Mouse (Mus musculus) CH12.LX (cell line): ENCODE measurements around the gene Il5. TPM values are rescaled to one million over a fixed set of nuclear protein-coding genes. Genes with fewer than 3 reads are reported as not detected.

Experiments
- DNase-seq: peaks from one replicate; pipeline ENCODE4 v3.0.0-alpha.2; 2013; ENCODE audit errors: extremely low read depth
- H3K27ac ChIP-seq: 2 replicates; pipeline ENCODE4 v1.5.1; 2012; ENCODE audit warnings: low read depth, mild to moderate bottlenecking, control low read depth, moderate library complexity; ENCODE audit not compliant: insufficient read depth
- H3K27me3 ChIP-seq: replicated peaks from 2 replicates; pipeline ENCODE3; 2012; ENCODE audit warnings: inconsistent platforms
- H3K36me3 ChIP-seq, 2 experiments: replicated peaks in 1 of 2; 2 replicates each; pipeline versions ENCODE3 to v1.6.1; 2012; ENCODE audit warnings: inconsistent platforms in 1 of 2, low read length in 1 of 2, mild to moderate bottlenecking in 1 of 2, mixed read lengths in 1 of 2, moderate library complexity in 1 of 2; ENCODE audit not compliant: control insufficient read depth in 1 of 2, insufficient read depth in 1 of 2
- H3K4me1 ChIP-seq, 2 experiments: 2 replicates each; pipeline ENCODE4 v1.6.1; 2012; ENCODE audit warnings: inconsistent platforms in 1 of 2, moderate library complexity in 1 of 2; ENCODE audit not compliant: insufficient read depth in 2 of 2, control insufficient read depth in 1 of 2
- H3K4me2 ChIP-seq: 2 replicates; pipeline ENCODE4 v1.6.1; 2012; ENCODE audit warnings: low read depth, mild to moderate bottlenecking, control low read depth; ENCODE audit not compliant: poor library complexity, insufficient read depth, severe bottlenecking
- H3K4me3 ChIP-seq, 3 experiments: fragments of 150-350 bp in 1 of 3; sonication (generic) in 1 of 3; replicated peaks in 1 of 3; 2 replicates each; pipeline versions ENCODE3 to v1.5.1; 2011 to 2012; ENCODE audit warnings: low read depth in 2 of 3, low read length in 2 of 3, mild to moderate bottlenecking in 2 of 3, moderate library complexity in 2 of 3, control low read depth in 1 of 3, improper control_type of control experiment in 1 of 3, inconsistent platforms in 1 of 3, mixed read lengths in 1 of 3; ENCODE audit not compliant: poor library complexity in 1 of 3
- H3K79me2 ChIP-seq: replicated peaks from 2 replicates; pipeline ENCODE4 v1.6.1; 2012; ENCODE audit warnings: mild to moderate bottlenecking, moderate library complexity; ENCODE audit not compliant: control insufficient read depth, poor library complexity, insufficient read depth, severe bottlenecking; ENCODE audit errors: extremely low read depth
- H3K9ac ChIP-seq: 2 replicates; pipeline ENCODE4 v1.6.1; 2012; ENCODE audit warnings: low read depth, mild to moderate bottlenecking, control low read depth, moderate library complexity; ENCODE audit not compliant: insufficient read depth
- H3K9me3 ChIP-seq: replicated peaks from 2 replicates; pipeline ENCODE3; 2012; ENCODE audit warnings: low read length, inconsistent platforms, mixed read lengths
- BHLHE40 ChIP-seq: IDR thresholded peaks from 2 replicates; pipeline ENCODE4 v1.6.1; 2011; ENCODE audit warnings: mild to moderate bottlenecking, low read depth, low read length, improper control_type of control experiment
- CHD1 ChIP-seq: IDR thresholded peaks from 2 replicates; pipeline ENCODE4 v1.6.1; 2012; ENCODE audit warnings: low read depth, low read length, improper control_type of control experiment, inconsistent platforms
- CHD2 ChIP-seq: IDR thresholded peaks from 2 replicates; pipeline ENCODE4 v1.6.1; 2011; ENCODE audit warnings: low read length, improper control_type of control experiment
- CTCF ChIP-seq, 2 experiments: IDR thresholded peaks in 1 of 2; conservative IDR thresholded peaks in 1 of 2; 2 replicates each; pipeline ENCODE4 v1.5.1; 2011 to 2012; ENCODE audit warnings: low read depth in 2 of 2, low read length in 2 of 2, improper control_type of control experiment in 1 of 2, inconsistent platforms in 1 of 2, mild to moderate bottlenecking in 1 of 2, moderate library complexity in 1 of 2
- ELF1 ChIP-seq: IDR thresholded peaks from 2 replicates; pipeline ENCODE4 v1.6.1; 2014; ENCODE audit warnings: low read depth, mild to moderate bottlenecking, inconsistent platforms, low read length, improper control_type of control experiment
- EP300 ChIP-seq: IDR thresholded peaks from 2 replicates; pipeline ENCODE4 v1.6.1; 2011; ENCODE audit warnings: low read length, improper control_type of control experiment
- GABPA ChIP-seq: IDR thresholded peaks from 2 replicates; pipeline ENCODE4 v1.6.1; 2012; ENCODE audit warnings: low read depth, low read length, improper control_type of control experiment, inconsistent platforms; ENCODE audit not compliant: insufficient replicate concordance
- IRF4 ChIP-seq: IDR thresholded peaks from 2 replicates; pipeline ENCODE4 v1.6.1; 2014; ENCODE audit warnings: low read depth, mild to moderate bottlenecking, inconsistent platforms, low read length, improper control_type of control experiment
- JUND ChIP-seq: conservative IDR thresholded peaks from 2 replicates; pipeline ENCODE4 v1.6.1; 2011; ENCODE audit warnings: low read depth, low read length, improper control_type of control experiment
- KAT2A ChIP-seq: IDR thresholded peaks from 2 replicates; pipeline ENCODE4 v1.6.1; 2012; ENCODE audit warnings: low read length, improper control_type of control experiment, inconsistent platforms; ENCODE audit not compliant: insufficient replicate concordance
- MEF2A ChIP-seq: IDR thresholded peaks from 2 replicates; pipeline ENCODE4 v1.6.1; 2014; ENCODE audit warnings: low read depth, mild to moderate bottlenecking, inconsistent platforms, low read length, improper control_type of control experiment, borderline replicate concordance
- MYC ChIP-seq: IDR thresholded peaks from 2 replicates; pipeline ENCODE4 v1.6.1; 2011; ENCODE audit warnings: low read depth, mild to moderate bottlenecking, improper control_type of control experiment, low read length
- NELFE ChIP-seq: IDR thresholded peaks from 2 replicates; pipeline ENCODE4 v1.6.1; 2011; ENCODE audit warnings: low read depth, low read length, improper control_type of control experiment
- NRF1 ChIP-seq: IDR thresholded peaks from 2 replicates; pipeline ENCODE4 v1.6.1; 2014; ENCODE audit warnings: low read depth, mild to moderate bottlenecking, inconsistent platforms, low read length, improper control_type of control experiment, moderate library complexity
- PAX5 ChIP-seq: IDR thresholded peaks from 2 replicates; pipeline ENCODE4 v1.6.1; 2012; ENCODE audit warnings: low read length, inconsistent platforms, mixed read lengths
- POLR2A ChIP-seq: IDR thresholded peaks from 2 replicates; pipeline ENCODE4 v1.6.1; 2011; ENCODE audit warnings: low read depth, mild to moderate bottlenecking, improper control_type of control experiment, low read length
- POLR2AphosphoS2 ChIP-seq: IDR thresholded peaks from 2 replicates; pipeline ENCODE4 v1.6.1; 2011; ENCODE audit warnings: low read depth, low read length, improper control_type of control experiment
- RAD21 ChIP-seq: IDR thresholded peaks from 2 replicates; pipeline ENCODE4 v1.6.1; 2011; ENCODE audit warnings: low read depth, mild to moderate bottlenecking, low read length, improper control_type of control experiment, moderate library complexity
- SMC3 ChIP-seq: IDR thresholded peaks from 2 replicates; pipeline ENCODE4 v1.6.1; 2011; ENCODE audit warnings: low read depth, low read length, improper control_type of control experiment
- TBP ChIP-seq: conservative IDR thresholded peaks from 2 replicates; pipeline ENCODE4 v1.6.1; 2011; ENCODE audit warnings: low read depth, low read length, improper control_type of control experiment
- TCF12 ChIP-seq: IDR thresholded peaks from 2 replicates; pipeline ENCODE4 v1.6.1; 2014; ENCODE audit warnings: low read depth, mild to moderate bottlenecking, inconsistent platforms, low read length, improper control_type of control experiment
- USF2 ChIP-seq: conservative IDR thresholded peaks from 2 replicates; pipeline ENCODE4 v1.6.1; 2011; ENCODE audit warnings: low read depth, low read length, improper control_type of control experiment
- ZC3H11A ChIP-seq: IDR thresholded peaks from 2 replicates; pipeline ENCODE4 v1.6.1; 2012; ENCODE audit warnings: low read depth, mild to moderate bottlenecking, inconsistent platforms, low read length, improper control_type of control experiment
- ZKSCAN1 ChIP-seq: IDR thresholded peaks from 2 replicates; pipeline ENCODE4 v1.6.1; 2012; ENCODE audit warnings: low read depth, inconsistent platforms, low read length, improper control_type of control experiment, borderline replicate concordance
- ZNF384 ChIP-seq: IDR thresholded peaks from 2 replicates; pipeline ENCODE4 v1.6.1; 2012; ENCODE audit warnings: low read depth, low read length, improper control_type of control experiment, inconsistent platforms
- dilution Hi-C: fragments of 300-500 bp; cut with MboI; formaldehyde crosslinking; loops from 2 replicates; pipeline ENCODE4 v1.14.3; 2020; ENCODE audit warnings: low sequenced_read_pairs; ENCODE audit not compliant: extremely low pct_unique_long_range_greater_than_20kb, extremely low pct_ligation_motif_present
- in situ Hi-C: fragments of 300-500 bp; cut with MboI; formaldehyde crosslinking; loops from 3 replicates; pipeline ENCODE4 v1.14.3; 2019; ENCODE audit warnings: low sequenced_read_pairs, low pct_ligation_motif_present, low pct_unique_long_range_greater_than_20kb, mixed read lengths
- polyA plus RNA-seq: library from polyadenylated mRNA; unstranded; fragments of >175 nt; gene quantifications from 2 replicates; pipeline ENCODE4 v1.2.1, GENCODE M21; 2012; ENCODE audit warnings: low read depth; ENCODE audit not compliant: insufficient read length
- total RNA-seq, 2 experiments: library from RNA; depleted of rRNA; stranded (reverse); fragments of 300-350 nt in 1 of 2; fragments of >200 nt in 1 of 2; gene quantifications; 2 replicates each; pipeline ENCODE4 v1.2.3; 2012 to 2014

The Il5 gene
- total and polyA plus RNA-seq, 3 experiments, result not detected

DNA sequence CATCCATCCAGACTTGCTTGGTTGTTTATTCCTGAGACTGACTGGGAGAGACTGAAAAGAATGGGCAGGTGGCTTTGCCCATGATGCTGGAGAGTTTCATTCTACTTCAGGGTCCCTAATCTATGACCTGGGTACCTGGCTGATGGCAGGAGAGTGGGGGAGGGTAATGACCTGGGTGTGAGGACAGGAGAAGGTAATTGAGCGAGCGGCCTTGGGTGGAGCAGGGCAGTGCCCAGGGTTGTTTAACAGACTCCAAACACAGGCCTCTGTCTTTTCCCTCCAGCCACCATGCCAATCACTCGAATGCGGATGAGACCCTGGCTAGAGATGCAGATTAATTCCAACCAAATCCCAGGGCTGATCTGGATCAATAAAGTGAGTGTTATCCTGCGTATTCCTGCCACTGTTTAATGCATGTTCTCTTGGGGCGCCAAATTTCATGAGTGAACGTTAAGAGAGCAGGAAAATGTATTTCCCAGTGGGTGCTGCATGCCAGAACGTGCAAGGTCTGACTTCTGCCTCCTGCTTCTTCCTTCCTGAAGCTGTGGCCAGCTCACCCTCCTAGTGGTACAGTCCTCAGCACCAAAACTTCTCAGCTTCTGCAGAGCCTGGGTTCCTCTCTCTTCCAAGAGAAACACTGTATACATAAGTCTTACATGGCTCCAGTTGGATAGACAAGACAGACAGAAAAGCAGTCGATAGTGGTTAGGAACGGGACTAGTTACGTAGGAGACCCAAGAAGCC, 50.6 kb downstream of the Il5 start:
- H3K4me3 ChIP-seq, result peak overlapping the region; percentile 77 to 98 (median 93)

DNA sequence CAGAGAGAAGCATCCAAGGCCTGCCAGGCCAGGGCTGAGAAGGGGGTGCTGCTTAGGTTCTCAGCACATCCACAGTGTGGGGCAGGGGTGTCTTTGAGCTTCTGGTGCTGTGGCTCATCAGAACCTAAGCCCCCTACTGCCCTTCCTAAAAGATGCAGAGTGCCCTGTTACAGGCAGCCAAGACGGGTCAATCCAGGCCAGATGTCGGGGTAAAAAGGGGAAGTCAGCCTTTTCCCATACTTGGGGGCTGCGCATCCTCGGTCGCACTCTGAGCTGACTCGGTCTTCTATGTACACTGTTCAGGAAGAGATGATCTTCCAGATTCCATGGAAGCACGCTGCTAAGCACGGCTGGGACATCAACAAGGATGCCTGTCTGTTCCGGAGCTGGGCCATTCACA, 51.9 kb downstream of the Il5 start:
- Histone ChIP-seq H3K27ac (no peak overlapping the region), H3K79me2 (peaks cover 55% of the 10 kb centered on the region), H3K4me1 (peaks cover 31 to 65% of the 10 kb centered on the region in 2 experiments), H3K27me3 (no peaks in the 10 kb centered on the region), H3K36me3 (peaks cover 59 to 64% of the 10 kb centered on the region in 2 experiments), H3K4me3 (peak overlapping the region; percentile 21 to 40 (median 21)), H3K9me3 (no peaks in the 10 kb centered on the region), H3K4me2 (peak overlapping the region; percentile 68), H3K9ac (peak overlapping the region; percentile 78; the same call in 1 of the 2 replicates)
- dilution Hi-C loops, result no loop called here
- DNase-seq, result peak; percentile 40
- TF ChIP-seq SMC3, result peak; percentile 9; the same call in 1 of the 2 replicates
- TF ChIP-seq CTCF (conservative IDR thresholded peaks at IDR 0.05 in 1 of 2, IDR thresholded peaks at IDR 0.05 in 1 of 2; ENCODE audit: low read depth in 2 of 2, low read length in 2 of 2), result peak in 1 of 2 experiments; percentile 16; a peak in 2 of 4 replicates
- peak; percentile 16; the same call in 1 of the 2 replicates for TF ChIP-seq IRF4
- peak; percentile 47; the same call in 1 of the 2 replicates for TF ChIP-seq NRF1
- TF ChIP-seq MEF2A, result no peak
- TF ChIP-seq EP300, result peak; percentile 62
- in situ Hi-C loops, result no loop called here

More for the DNA sequence above, 50.6 kb downstream of the Il5 start:
- Histone ChIP-seq H3K4me2 (peak overlapping the region; percentile 68), H3K9me3 (no peaks in the 10 kb centered on the region), H3K27ac (no peak overlapping the region), H3K4me1 (peaks cover 35 to 76% of the 10 kb centered on the region in 2 experiments), H3K36me3 (peaks cover 46 to 51% of the 10 kb centered on the region in 2 experiments), H3K79me2 (peaks cover 49% of the 10 kb centered on the region), H3K27me3 (no peaks in the 10 kb centered on the region), H3K9ac (peak overlapping the region; percentile 78)
- dilution Hi-C loops, result no loop called here
- 0 out of 2 replicates have a peak, but pooled peaks have one; percentile 32 for TF ChIP-seq CHD2
- TF ChIP-seq GABPA, result no peak
- TF ChIP-seq RAD21, result no peak
- no peak for TF ChIP-seq JUND
- no peak for TF ChIP-seq SMC3
- TF ChIP-seq ELF1, result no peak
- in situ Hi-C loops, result no loop called here
- no peak for DNase-seq

DNA sequence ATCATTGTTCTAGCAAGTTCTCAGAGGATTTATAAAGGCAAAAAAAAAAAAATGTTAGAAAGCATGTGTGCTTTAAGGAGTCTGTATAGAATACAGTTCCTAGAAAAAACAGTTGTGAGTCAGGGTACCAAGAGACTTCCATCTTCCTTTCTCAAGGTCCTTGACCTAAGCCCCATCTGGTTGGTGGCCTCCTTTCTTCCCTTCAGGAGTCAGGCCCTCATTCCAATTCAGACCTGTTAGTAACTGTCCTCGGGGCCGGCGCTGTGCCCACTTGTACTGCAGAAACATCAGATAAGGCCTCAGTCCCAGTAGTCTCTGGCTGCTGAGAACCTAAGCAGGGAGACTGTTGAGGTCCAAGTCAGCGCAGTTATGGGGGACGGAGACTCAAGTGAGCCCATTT, 52.5 kb downstream of the Il5 start, which contains the start of gene Gm17334:
TSS of gene Gm17334 (minus strand) at position 101 of the 400 bp plus-strand sequence.
- peak within 1 kb of the TSS; percentile 78; the same call in 1 of the 2 replicates for H3K9ac ChIP-seq
- peak within 1 kb of the TSS; percentile 21 to 98 (median 93) for H3K4me3 ChIP-seq
- peaks cover 64 to 70% of the 10 kb centered on the region in 2 experiments for H3K36me3 ChIP-seq
- H3K27ac ChIP-seq, result no peak within 1 kb of the TSS
- no peaks in the 10 kb centered on the region for H3K9me3 ChIP-seq
- DNase-seq, result no peak
- no peaks in the 10 kb centered on the region for H3K27me3 ChIP-seq
- H3K4me1 ChIP-seq, result peaks cover 31 to 62% of the 10 kb centered on the region in 2 experiments
- dilution Hi-C loops (no loop called here), in situ Hi-C loops (no loop called here)
- H3K79me2 ChIP-seq, result peaks cover 55% of the 10 kb centered on the region
- H3K4me2 ChIP-seq, result peak within 1 kb of the TSS; percentile 68
- TF ChIP-seq TBP (no peak), EP300 (no peak), ZNF384 (no peak), IRF4 (no peak), POLR2AphosphoS2 (no peak), TCF12 (no peak), CHD1 (no peak; the same call in 1 of the 2 replicates), ZKSCAN1 (no peak), PAX5 (no peak), POLR2A (no peak), NELFE (no peak), BHLHE40 (no peak), USF2 (no peak), ELF1 (no peak), ZC3H11A (no peak), MYC (no peak), KAT2A (no peak)
